9 mouse cellular contexts compared by ENCODE assay signal in genomic region chr12:21204701-21205312, GRCm38 (mm10).
DNase-seq lines count a peak whose midpoint lies in the region; ATAC-seq and TF ChIP-seq lines count a peak whose summit lies in the region.
"Had no signal": no experiment of that assay in that cellular context is flagged by ENCODE, and none has a peak within 500 bp of the region (broad histone marks: within the 10 kb centered on the region; RNA-seq: fewer than 3 reads in every experiment).

No protein-coding gene starts in this region.

- H3K9ac ChIP-seq in limb, embryonic 12.5 days (replicated peaks), result no peak overlapping the region
- H3K9ac ChIP-seq in heart, adult 2 months (ENCODE audit: low read depth, low read length), result no peak overlapping the region
- no peak overlapping the region for H3K9ac ChIP-seq in intestine, postnatal 0 days (ENCODE audit: low read depth, low read length)

- H3K27ac ChIP-seq in limb, embryonic 12.5 days, result peak overlapping the region; percentile 46; the same call in 1 of the 2 replicates
- no peak overlapping the region for H3K27ac ChIP-seq in limb, embryonic 10.5 days
- H3K27ac ChIP-seq in heart, adult 2 months, result peak overlapping the region; percentile 40
- peak overlapping the region; percentile 74; the same call in 1 of the 2 replicates for H3K27ac ChIP-seq in intestine, postnatal 0 days (ENCODE audit: low read depth, low read length)

- no peak for TF ChIP-seq POLR2A in heart, adult 2 months (IDR thresholded peaks at IDR 0.05; ENCODE audit: insufficient read depth, low read depth, low read length)

- H3K36me3 ChIP-seq in limb, embryonic 12.5 days, result peaks cover 76% of the 10 kb centered on the region
- H3K36me3 ChIP-seq in limb, embryonic 10.5 days, result peaks cover 98% of the 10 kb centered on the region
- H3K36me3 ChIP-seq in heart, adult 2 months (ENCODE audit: control insufficient read depth, insufficient read depth, low read length), result peaks cover 4% of the 10 kb centered on the region
- H3K36me3 ChIP-seq in intestine, postnatal 0 days (ENCODE audit: control insufficient read depth, insufficient read depth), result no peaks in the 10 kb centered on the region

- no peaks in the 10 kb centered on the region for H3K9me3 ChIP-seq in limb, embryonic 12.5 days
- H3K9me3 ChIP-seq in limb, embryonic 10.5 days (replicated peaks), result no peaks in the 10 kb centered on the region
- H3K9me3 ChIP-seq in intestine, postnatal 0 days (ENCODE audit: control insufficient read depth), result no peaks in the 10 kb centered on the region

- 43% methylated on average over 11 of the region's 11 CpGs for WGBS in limb, embryonic 12.5 days
- WGBS in limb, embryonic 10.5 days, result 74% methylated on average over 11 of the region's 11 CpGs
- WGBS in heart, adult 2 months, result 24% methylated on average over 11 of the region's 11 CpGs
- 16% methylated on average over 11 of the region's 11 CpGs for WGBS in intestine, postnatal 0 days

- no peaks in the 10 kb centered on the region for H3K27me3 ChIP-seq in limb, embryonic 12.5 days
- H3K27me3 ChIP-seq in limb, embryonic 10.5 days (ENCODE audit: low read depth, poor library complexity, severe bottlenecking), result no peaks in the 10 kb centered on the region
- H3K27me3 ChIP-seq in heart, adult 2 months (ENCODE audit: control insufficient read depth, insufficient read depth, low read length), result no peaks in the 10 kb centered on the region
- no peaks in the 10 kb centered on the region for H3K27me3 ChIP-seq in intestine, postnatal 0 days (replicated peaks; ENCODE audit: control insufficient read depth, insufficient read depth, low read length)
- H3K27me3 ChIP-seq: Patski had no signal

- H3K79me2 ChIP-seq in heart, adult 2 months (replicated peaks; ENCODE audit: control insufficient read depth, insufficient read depth, low read length), result no peaks in the 10 kb centered on the region

- intact Hi-C loops in heart, adult 2 months (cut with DNase I), result loop anchor here (5.0 kb wide), 2 partner anchors 48 to 73 kb away; no protein-coding TSS in a partner anchor
- intact Hi-C loops in left cerebral cortex, postnatal 36 days (cut with DNase I), result loop anchor here (5.0 kb wide), 2 partner anchors 63 to 93 kb away; no protein-coding TSS in a partner anchor

- H3K4me2 ChIP-seq in limb, embryonic 12.5 days, result no peak overlapping the region
- peak overlapping the region; percentile 21 for H3K4me2 ChIP-seq in intestine, postnatal 0 days (replicated peaks; ENCODE audit: low read depth)

- peak; percentile 49; the same call in 1 of the 2 replicates for ATAC-seq in limb, embryonic 12.5 days (ENCODE audit: insufficient number of reproducible peaks, insufficient read depth, low FRiP score, low TSS enrichment, low read depth)
- ATAC-seq in intestine, postnatal 0 days, result peak; percentile 62
- peak; percentile 29 for ATAC-seq in megakaryocyte progenitor cell, adult 5-6 weeks (replicated peaks; ENCODE audit: poor library complexity)
- ATAC-seq: Patski had no signal

- no peak overlapping the region for H3K4me3 ChIP-seq in limb, embryonic 12.5 days (replicated peaks)
- H3K4me3 ChIP-seq in limb, embryonic 10.5 days, result no peak overlapping the region
- H3K4me3 ChIP-seq in heart, adult 2 months, result no peak overlapping the region
- H3K4me3 ChIP-seq in intestine, postnatal 0 days (ENCODE audit: low read depth, low read length), result no peak overlapping the region

- DNase-seq in limb, embryonic 10.5 days (ENCODE audit: low spot score), result no peak
- peak; percentile 49 to 51 for DNase-seq in adrenal gland, postnatal 36 days
- peak; percentile 51 to 52 for DNase-seq in heart, adult 2 months
- DNase-seq in B cell, adult 2 months, result no peak
- DNase-seq in left cerebral cortex, postnatal 36 days (ENCODE audit: low spot score in 2 of 2), result no peak

- TF ChIP-seq EP300 in heart, adult 2 months (IDR thresholded peaks at IDR 0.05; ENCODE audit: insufficient read depth, low read depth, low read length), result no peak

- peaks cover 37% of the 10 kb centered on the region for H3K4me1 ChIP-seq in limb, embryonic 12.5 days (replicated peaks)
- H3K4me1 ChIP-seq in limb, embryonic 10.5 days, result no peaks in the 10 kb centered on the region
- H3K4me1 ChIP-seq in heart, adult 2 months (ENCODE audit: control insufficient read depth, insufficient read depth, low read length), result peaks cover 8% of the 10 kb centered on the region
- no peaks in the 10 kb centered on the region for H3K4me1 ChIP-seq in intestine, postnatal 0 days (replicated peaks; ENCODE audit: control insufficient read depth, insufficient read depth, low read length)

- TF ChIP-seq CTCF in heart, adult 2 months (IDR thresholded peaks at IDR 0.05), result no peak
- no peak for TF ChIP-seq CTCF in intestine, postnatal 0 days (IDR thresholded peaks at IDR 0.05; ENCODE audit: low read depth)

Comparison
In these comparisons a context has a peak if more than half of its experiments do, and no peak if none do; other contexts are left out.
1. DNase-seq: peak in adrenal gland, postnatal 36 days (2 of 2) and heart, adult 2 months (2 of 2); none in limb, embryonic 10.5 days (single experiment), B cell, adult 2 months (0 of 2) and left cerebral cortex, postnatal 36 days (0 of 2).
2. Peak in every context shown above with its lines, with median percentiles within 50 percentile points of each other: ATAC-seq.